Mouse (Mus musculus) spleen, embryonic (tissue): ENCODE results near the gene Gbp8.
"Not testable (repeated sequence)": the region's sequence is repeated elsewhere in the genome, so short reads cannot be mapped to it uniquely, and the experiment has no call there.

ENCODE experiments used
- CTCF ChIA-PET: fragments of 350-600 bp; sonication (Branson Sonifier 250); formaldehyde crosslinking; loops from one replicate; lab custom pipeline; 2022; lab: Charles Lee

The Gbp8 gene

GRCm38 (mm10) chr5:105060224-105060623, 79.1 kb downstream of the Gbp8 start:
- CTCF ChIA-PET = no interaction called here

- CTCF ChIA-PET = no interaction called here
Observed at GRCm38 (mm10) chr5:105055279-105055678, 84.1 kb downstream of the Gbp8 start.

GRCm38 (mm10) chr5:105053471-105054169, 85.7 kb downstream of the Gbp8 start:
- CTCF ChIA-PET = not testable (repeated sequence)

GRCm38 (mm10) chr5:105032362-105032761, 107.0 kb downstream of the Gbp8 start:
- CTCF ChIA-PET = no interaction called here

GRCm38 (mm10) chr5:105012551-105012950, 126.8 kb downstream of the Gbp8 start:
- CTCF ChIA-PET = no interaction called here

- CTCF ChIA-PET = no interaction called here
Observed at GRCm38 (mm10) chr5:105011570-105011969, 127.8 kb downstream of the Gbp8 start.

GRCm38 (mm10) chr5:105010376-105010775, 129.0 kb downstream of the Gbp8 start:
- CTCF ChIA-PET = no interaction called here

- CTCF ChIA-PET = no interaction called here
Observed at GRCm38 (mm10) chr5:104989411-104989810, 149.9 kb downstream of the Gbp8 start.

GRCm38 (mm10) chr5:104988000-104988399, 151.3 kb downstream of the Gbp8 start:
- CTCF ChIA-PET = no interaction called here

GRCm38 (mm10) chr5:104986706-104987105, 152.6 kb downstream of the Gbp8 start:
- CTCF ChIA-PET = interaction anchor here (0.7 kb wide), 1 partner anchor 15 kb away, joined by 3 read pairs; no protein-coding TSS in a partner anchor

GRCm38 (mm10) chr5:104982535-104982934, 156.8 kb downstream of the Gbp8 start, which contains the start of gene Abcg3:
Abcg3 (minus strand) TSS chr5:104982718.
- CTCF ChIA-PET = interaction anchor here (0.6 kb wide), 1 partner anchor 128 kb away, joined by 7 read pairs; no protein-coding TSS in a partner anchor

GRCm38 (mm10) chr5:104979040-104979513, 160.3 kb downstream of the Gbp8 start:
- CTCF ChIA-PET = interaction anchor here (0.6 kb wide), 1 partner anchor 131 kb away, joined by 10 read pairs; no protein-coding TSS in a partner anchor
